Mouse (Mus musculus): ENCODE data around the gene Gstz1.
"Not testable (repeated sequence)": the region's sequence is repeated elsewhere in the genome, so short reads cannot be mapped to it uniquely, and the experiment has no call there.

Gstz1 gene

DNA sequence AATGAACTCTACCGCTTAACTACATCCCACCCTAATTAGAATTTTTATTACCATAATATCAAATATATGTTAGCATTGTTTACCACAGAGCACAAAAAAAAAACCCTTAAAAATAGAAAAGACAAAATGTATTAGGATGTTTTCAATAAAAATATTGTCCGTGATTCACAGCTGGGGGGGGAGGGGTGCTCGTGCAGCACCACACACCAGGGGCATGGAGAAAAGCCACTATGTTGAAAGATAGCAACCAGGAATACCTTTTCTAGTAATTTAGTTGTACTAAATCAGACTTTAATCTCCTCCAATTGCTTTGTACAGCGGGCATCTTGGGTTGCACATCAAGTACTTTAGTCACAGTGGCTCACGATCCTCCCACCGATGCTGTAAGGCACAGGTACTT is 51.8 kb downstream of the Gstz1 start:
- no peak for DNase-seq (ENCODE audit: low read depth, low spot score)
- H3K27me3 ChIP-seq (ENCODE audit: control insufficient read depth, insufficient read depth, low read length, poor library complexity, severe bottlenecking) = no peaks in the 10 kb centered on the region
- H3K36me3 ChIP-seq (ENCODE audit: control insufficient read depth, insufficient read depth, low read length, poor library complexity, severe bottlenecking) = no peaks in the 10 kb centered on the region

DNA sequence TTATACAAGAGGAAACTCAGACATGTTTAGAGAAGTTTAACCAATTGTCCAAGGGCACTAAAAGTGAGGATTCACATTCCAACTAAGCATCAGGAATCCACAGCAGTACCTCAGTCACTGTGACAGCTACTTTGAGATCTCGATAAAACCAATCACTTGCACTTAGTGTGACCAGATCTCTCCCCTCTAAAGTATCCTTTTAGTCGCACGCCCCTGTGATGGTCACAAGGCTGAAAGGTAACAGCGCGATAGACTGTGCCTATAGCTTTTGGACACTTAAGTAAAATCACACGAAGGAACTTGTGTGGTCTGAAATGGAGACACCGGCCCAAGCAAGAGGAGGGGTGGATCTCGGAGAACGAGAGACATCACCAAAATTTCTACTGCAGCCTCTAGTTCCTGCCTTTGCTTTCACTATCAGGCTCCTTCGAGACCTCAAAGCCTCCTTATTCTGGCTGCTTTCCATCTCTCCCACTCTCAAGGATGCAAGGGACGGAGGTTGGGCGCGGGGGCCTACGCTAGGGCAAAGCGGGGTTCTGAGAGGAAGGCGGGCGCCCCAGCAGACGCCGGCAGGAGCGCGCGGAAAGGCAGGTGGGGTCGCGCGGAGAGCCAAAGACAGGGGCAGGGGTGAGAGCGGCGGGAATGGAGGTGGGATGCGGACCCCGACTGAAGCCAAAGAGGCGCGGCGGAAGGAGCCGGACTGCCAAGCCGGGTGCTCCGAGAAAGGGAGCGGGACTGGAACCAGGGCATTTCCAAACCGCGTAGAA is 52.4 kb downstream of the Gstz1 start, which contains the start of gene Samd15:
Samd15 (plus strand) TSS at position 518 of the 767 bp plus-strand sequence.
- no peaks in the 10 kb centered on the region for H3K27me3 ChIP-seq (ENCODE audit: control insufficient read depth, insufficient read depth, low read length, poor library complexity, severe bottlenecking)
- peak; percentile 31 for DNase-seq (ENCODE audit: low read depth, low spot score)
- no peaks in the 10 kb centered on the region for H3K36me3 ChIP-seq (ENCODE audit: control insufficient read depth, insufficient read depth, low read length, poor library complexity, severe bottlenecking)

DNA sequence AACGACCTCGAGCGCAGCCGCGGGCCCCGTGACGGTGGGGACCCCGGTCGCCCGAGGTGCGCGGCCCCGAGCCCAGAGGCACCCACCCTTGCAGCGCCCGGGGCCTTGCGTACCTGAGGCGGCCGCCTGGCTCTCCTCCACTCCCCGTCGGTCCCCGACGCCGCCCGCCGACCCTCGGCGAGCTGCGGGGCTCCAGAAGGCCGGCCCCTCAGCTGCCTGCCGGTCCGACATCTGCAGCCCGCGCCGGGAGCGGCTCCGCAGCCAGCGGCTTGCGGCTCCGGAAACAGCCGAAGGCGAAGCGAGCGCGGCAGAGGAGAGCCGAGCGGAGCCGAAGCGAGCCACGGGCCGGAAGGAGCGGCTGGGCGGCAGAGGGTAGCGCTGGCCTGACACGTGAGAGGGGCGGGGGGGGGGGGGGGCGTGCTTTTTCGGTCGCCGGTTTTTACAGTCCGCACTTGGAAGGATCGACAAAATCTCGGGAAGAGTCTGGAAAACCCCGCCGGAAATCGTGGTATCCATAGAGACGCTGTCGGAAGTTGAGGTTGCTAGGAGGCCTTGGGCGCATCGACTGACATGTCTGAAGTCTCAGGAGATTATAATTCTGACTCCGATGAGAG is 53.1 kb downstream of the Gstz1 start, which contains the start of gene Tmed8:
Tmed8 (minus strand) TSS at position 482 of the 614 bp plus-strand sequence.
- DNase-seq (ENCODE audit: low read depth, low spot score) = peak; percentile 86
- no peaks in the 10 kb centered on the region for H3K27me3 ChIP-seq (ENCODE audit: control insufficient read depth, insufficient read depth, low read length, poor library complexity, severe bottlenecking)

DNA sequence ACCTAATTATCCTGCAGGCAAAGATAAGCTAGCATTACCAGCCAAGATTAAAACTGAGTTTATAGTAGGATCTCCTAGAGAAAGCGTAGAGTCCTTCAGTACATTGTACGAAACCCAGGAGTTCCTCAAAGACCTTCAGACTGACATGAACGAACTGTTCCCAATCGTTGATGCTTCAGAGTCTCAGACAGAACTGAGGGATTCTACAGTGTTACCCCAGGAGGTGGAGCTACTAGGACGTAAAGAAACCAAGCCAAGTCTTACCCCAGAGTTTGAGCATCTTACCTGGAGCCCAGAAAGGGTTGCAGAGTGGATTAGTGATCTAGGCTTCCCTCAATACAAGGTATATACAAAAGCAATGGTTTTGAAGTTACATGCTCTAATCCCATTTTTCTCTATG is 54.7 kb downstream of the Gstz1 start:
- Histone ChIP-seq H3K27me3 (ENCODE audit: control insufficient read depth, insufficient read depth, low read length, poor library complexity, severe bottlenecking) (no peaks in the 10 kb centered on the region), H3K36me3 (ENCODE audit: control insufficient read depth, insufficient read depth, low read length, poor library complexity, severe bottlenecking) (no peaks in the 10 kb centered on the region)
- peak; percentile 38 for DNase-seq (ENCODE audit: low read depth, low spot score)

More for the DNA sequence above, 53.1 kb downstream of the Gstz1 start, which contains the start of gene Tmed8:
- no peaks in the 10 kb centered on the region for H3K36me3 ChIP-seq (ENCODE audit: control insufficient read depth, insufficient read depth, low read length, poor library complexity, severe bottlenecking)

DNA sequence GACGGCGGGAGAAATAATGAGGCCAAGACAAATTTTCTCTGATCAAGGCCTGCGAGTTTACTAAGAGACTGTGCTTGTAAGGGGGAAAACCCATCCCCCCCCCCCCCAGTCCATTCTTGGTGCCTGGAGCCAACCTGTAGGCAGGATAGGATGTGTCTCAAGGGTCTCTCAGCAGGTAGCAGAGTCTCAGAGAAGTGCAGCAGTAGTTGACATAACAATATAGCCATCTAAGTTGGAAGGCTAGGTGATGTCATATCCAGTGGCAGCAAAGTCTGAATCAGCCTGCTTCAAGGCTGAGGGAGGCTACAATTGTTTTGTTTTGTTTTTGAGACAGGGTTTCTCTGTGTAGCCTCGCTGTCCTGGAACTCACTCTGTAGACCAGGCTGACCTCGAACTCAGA is 58.8 kb downstream of the Gstz1 start:
- not testable (repeated sequence) for H3K36me3 ChIP-seq (ENCODE audit: control insufficient read depth, insufficient read depth, low read length, poor library complexity, severe bottlenecking); DNase-seq (ENCODE audit: low read depth, low spot score); H3K27me3 ChIP-seq (ENCODE audit: control insufficient read depth, insufficient read depth, low read length, poor library complexity, severe bottlenecking)

DNA sequence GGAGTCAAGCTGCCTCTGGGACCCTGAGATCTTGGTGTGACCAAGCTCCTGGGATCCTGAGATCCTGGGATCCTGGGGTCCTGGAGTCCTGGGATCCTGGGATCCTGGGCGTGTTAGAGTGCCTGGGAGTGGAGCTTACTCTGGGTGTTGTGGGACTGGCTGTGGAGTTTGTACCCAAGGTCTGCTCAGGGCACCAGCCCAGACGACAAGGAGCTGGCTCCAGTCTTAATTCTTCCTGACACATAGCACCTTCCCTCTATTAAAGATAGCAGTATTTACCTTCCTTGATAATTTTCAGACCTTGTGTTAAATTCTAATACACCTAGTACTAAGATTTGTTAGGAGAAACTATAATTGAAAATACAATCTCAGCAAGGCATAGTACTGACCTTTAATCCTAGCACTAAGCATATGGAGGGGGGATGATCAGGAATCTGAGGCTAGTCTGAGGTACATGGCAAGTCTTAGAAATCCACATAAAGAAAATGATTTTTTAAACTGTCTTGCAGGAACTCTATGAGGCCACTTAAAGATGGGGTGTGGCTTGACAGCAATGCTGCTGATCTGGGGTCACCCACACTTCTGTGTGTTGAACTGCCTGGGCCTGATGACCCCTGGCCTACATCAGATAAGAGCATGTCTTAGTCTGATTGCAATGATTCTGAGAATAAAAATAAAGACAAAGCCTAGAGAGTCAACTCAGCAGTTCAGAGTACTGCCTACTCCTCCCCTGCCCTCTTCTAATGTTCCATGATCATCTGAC is 66.1 kb downstream of the Gstz1 start:
- Histone ChIP-seq H3K27me3 (ENCODE audit: control insufficient read depth, insufficient read depth, low read length, poor library complexity, severe bottlenecking) (no peaks in the 10 kb centered on the region), H3K36me3 (ENCODE audit: control insufficient read depth, insufficient read depth, low read length, poor library complexity, severe bottlenecking) (no peaks in the 10 kb centered on the region)
- no peak for DNase-seq (ENCODE audit: low read depth, low spot score)
